Mouse (Mus musculus) retina, adult 2 months (tissue): Measurements from ENCODE around the gene Ppp1r3c.
"Not testable (repeated sequence)": the region's sequence is repeated elsewhere in the genome, so short reads cannot be mapped to it uniquely, and the experiment has no call there.

Experiments
- DNase-seq: peaks from one replicate; pipeline ENCODE4 v3.0.0-alpha.2; 2012; ENCODE audit warnings: low read depth, low spot score

Gene Ppp1r3c

DNA sequence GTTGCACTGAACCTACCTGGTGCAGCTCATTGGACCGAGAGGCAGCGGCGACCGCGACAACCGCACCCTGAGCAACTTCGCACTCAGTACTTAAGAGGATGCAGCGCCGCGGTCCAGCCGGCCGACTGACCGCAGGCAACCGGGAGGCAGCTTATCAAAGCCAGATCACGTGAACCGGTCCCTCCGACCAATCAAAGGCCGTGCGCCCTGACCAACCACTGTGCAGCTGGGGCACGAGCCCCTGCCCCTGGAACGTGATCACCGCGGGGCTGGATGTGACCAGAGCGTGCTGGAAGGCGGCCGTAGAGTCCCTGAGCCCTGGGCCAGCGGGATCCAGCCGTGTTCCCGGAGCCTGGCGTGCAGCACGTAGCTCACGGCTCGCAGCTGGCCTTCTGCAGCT lies at the start of gene Ppp1r3c:
TSS of gene Ppp1r3c (minus strand) at position 117 of the 400 bp plus-strand sequence.
- peak; percentile 76 for DNase-seq

DNA sequence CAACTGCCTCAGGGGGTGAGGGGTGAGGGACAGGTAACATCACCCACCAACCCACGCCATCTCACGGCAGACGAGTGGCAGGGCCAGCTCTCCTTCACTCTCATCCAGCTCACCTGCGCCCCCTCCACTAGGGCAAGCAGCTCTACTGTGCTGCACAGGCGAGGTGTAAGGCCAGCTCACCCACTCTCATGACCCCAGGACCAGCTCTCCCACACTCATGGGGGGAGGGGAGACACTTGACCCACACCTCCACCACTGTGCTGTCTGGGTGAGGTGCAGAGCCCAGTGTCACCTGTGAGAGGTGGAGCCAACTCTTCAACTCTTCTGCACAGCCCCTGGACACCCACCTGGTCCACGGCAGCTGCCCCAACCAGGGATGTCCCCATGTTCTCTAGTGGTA lies 46.7 kb upstream of the Ppp1r3c start:
- no peak for DNase-seq

GRCm38 (mm10) chr19:36782591-36782990 lies 46.1 kb upstream of the Ppp1r3c start:
- no peak for DNase-seq

GRCm38 (mm10) chr19:36781996-36782395 lies 45.5 kb upstream of the Ppp1r3c start:
- DNase-seq = no peak

GRCm38 (mm10) chr19:36780375-36780774 lies 43.9 kb upstream of the Ppp1r3c start:
- DNase-seq = no peak

- no peak for DNase-seq
These were observed 43.3 kb upstream of the Ppp1r3c start for GRCm38 (mm10) chr19:36779765-36780164.

DNA sequence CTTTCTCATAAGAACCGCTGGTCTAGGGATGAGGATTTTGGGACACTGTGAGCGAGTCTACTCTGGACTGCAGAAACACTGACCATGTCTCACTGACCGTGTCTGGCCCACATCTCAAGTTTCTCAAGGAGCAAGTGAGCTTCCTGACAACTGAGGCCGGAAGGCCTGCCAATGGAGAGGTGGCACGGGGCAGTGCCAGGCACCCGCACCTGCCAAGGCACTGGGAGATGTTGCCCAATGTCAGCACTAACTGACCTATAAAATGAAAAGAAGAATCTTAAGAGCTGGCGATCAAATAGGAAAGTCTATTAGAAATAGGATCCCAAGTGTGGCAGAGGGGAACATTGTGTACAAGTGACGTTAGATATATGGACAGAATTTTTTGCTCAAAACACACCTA lies 39.1 kb upstream of the Ppp1r3c start:
- no peak for DNase-seq

GRCm38 (mm10) chr19:36773716-36774459 lies 37.4 kb upstream of the Ppp1r3c start:
- DNase-seq = no peak

DNA sequence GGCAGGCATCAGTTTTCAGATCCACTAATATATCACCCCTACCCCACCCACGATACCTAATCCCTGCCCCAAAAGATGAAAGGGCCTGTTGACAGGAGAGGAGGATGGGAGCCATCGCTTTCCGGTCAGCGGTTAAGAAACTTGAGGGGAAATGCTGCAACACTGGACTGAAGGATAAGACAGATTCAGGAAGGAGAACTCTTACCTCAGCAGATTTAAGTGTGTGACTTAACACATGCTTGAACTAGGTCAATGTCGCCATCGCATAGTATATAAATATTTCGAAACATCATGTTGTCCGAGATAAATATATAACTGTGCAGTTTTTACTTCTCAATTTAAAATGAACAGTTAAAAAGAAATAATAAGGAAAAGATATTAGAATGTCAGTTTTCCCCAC lies 31.6 kb upstream of the Ppp1r3c start:
- DNase-seq = no peak

DNA sequence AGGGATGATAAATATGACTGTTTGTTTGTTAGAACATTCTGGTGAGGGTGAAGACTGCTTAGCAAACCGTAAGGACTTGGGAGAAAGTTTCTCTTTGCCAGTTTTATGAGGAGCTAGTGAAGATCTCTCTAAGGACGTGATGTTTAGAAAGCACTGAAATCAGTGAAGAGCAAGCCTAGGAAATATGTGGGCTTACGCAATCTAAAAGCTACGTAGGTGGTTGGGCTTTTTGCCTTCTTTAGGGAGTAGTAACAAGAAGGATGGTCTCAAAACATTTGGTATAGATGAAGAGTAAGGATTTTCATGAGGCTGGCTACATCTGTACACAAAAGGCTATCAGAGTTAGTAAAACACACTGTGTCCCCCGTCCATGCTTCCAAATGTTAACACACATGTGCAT lies 28.0 kb upstream of the Ppp1r3c start:
- no peak for DNase-seq

GRCm38 (mm10) chr19:36748996-36749395 lies 12.5 kb upstream of the Ppp1r3c start:
- no peak for DNase-seq

DNA sequence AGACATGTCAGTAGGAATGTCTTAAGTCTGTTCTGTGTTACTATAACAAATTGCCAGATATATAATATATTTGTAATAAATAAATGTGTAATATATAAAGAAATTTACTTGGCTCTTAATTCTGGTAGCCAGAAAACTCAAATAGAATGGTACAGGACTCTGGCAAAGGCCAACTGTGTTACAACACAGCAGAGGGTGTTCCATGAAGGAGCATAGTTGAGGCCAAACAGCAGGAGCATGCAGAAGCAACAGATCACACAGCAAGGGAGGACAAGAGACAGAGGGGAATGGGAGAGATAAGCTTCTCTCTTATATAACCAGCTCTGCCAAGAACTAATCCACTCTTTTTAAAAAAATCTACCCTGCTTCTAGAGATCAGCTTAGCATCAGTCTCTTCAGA lies 5.9 kb upstream of the Ppp1r3c start:
- peak; percentile 38 for DNase-seq

DNA sequence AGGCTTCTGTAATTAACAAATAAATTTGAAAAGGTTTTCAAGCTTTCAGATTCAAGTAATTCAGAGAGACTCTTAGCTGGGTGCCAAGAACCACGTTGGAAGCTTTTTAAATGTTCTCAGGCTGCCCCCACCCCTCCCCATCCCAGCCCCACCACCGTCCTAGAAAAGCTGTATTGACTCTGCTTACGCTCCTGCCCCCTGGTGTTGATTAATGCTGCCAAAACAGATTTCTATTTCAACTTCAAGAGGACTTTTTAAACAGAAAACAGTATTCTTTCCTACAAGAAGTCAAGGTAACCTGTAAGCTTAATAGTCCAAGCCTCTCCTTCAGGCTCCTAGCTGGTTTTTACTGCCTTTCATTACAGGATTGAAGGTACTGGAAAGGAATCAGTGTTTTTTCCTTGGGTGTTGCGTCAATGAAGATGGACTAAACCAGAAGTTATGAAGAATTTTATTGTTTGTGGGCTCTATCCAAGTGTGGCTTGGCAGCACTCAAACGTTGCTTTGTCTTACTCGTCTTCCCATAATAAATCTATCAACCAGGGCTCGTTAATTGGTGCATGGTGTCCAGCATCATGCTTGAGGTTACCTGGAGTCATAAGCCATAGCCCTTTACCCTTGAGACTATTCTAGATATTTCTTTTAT lies 3.2 kb upstream of the Ppp1r3c start:
- no peak for DNase-seq

GRCm38 (mm10) chr19:36738009-36738408 lies 1.6 kb upstream of the Ppp1r3c start:
- no peak for DNase-seq

DNA sequence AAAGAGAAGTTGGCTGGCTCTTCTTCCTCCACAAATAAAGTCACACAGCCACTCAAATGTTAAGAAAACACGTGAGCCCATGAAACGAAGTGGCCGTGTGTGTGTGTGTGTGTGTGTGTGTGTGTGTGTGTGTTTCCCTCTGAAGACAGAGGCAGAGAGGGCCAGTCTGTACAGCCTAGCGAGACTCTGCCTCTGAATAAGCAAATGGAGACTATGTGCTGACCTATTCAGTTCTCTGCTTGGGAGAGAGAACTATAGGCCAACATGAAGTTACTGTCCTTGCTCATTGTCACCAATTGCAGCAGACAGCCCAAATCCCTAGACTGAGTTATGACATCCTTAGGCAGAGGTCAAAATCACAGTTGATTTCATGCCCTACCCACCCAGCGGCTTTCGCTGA lies 634 bp upstream of the Ppp1r3c start:
- no peak for DNase-seq

GRCm38 (mm10) chr19:36734308-36735038 lies 2.0 kb downstream of the Ppp1r3c start:
- no peak for DNase-seq

DNA sequence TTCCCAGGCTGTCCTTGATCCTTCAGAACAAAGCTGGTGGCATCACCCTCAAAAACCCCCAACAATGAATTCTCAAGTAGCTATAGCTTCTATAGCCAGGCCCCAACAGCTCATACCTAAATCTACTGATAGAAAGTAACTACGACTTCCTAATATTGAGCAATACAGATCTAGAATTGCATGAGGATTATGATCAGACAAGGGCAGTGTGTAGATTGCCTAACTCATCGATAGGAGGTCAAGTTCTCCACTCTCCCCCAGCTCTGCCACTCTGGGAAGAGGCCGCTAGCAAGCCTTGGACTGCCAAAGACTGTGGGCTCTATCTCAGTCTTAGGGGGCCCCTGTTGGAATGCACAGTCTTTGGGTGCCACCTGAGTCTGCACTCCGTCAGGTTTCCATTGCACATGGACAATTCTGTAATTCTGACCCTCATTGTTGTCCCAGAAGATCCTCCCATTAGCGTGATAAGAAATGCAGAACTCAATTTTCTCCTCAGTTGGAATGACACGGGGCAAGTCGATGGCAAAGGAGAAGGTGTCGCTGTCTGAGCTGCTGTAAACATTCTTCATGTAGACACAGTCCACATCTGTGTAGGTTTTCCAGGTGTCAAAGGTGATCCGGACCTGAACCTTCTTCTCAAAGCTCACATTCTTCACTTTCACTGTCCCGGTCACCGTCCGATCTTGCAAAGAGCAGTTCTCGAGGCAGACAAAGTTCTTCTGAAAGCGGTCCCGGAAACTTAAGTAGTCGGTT lies 3.1 kb downstream of the Ppp1r3c start:
- no peak for DNase-seq

DNA sequence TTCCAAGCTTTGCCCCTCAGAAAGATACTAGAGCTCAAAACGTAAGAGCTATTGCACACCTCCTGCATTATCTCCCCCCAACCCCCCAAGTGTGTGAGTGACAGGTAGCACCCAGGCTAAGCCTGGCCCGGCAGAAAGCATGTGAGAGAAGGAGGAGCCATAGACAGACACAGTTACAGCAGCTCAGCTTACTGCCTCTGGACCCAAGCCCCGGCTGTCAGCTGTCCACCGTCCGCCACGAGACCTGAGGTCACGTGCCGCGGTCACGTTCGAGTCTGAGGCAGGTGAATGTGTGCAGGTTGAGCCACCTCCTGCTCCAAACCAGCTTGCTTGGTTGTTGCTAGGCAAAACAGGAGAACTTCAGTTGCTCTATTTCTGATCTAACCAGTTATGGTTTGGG lies 5.1 kb downstream of the Ppp1r3c start:
- no peak for DNase-seq

DNA sequence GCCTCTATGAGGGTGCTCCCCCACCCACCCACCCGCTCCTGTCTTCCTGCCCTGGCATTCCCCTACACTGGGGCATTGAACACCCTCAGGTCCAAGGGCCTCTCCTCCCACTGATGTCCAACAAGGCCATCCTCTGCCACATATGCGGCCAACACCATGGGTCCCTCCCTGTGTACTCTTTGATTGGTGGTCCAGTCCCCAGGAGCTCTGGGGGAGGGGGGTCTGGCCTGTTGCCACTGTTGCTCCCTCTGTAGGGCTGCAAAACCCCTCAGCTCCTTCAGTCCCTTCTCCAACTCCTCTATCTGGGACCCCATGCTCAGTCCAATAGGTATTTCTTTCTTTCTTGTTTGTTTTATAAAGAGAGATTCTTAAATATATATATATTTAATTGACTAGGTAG lies 6.0 kb downstream of the Ppp1r3c start:
- not testable (repeated sequence) for DNase-seq

DNA sequence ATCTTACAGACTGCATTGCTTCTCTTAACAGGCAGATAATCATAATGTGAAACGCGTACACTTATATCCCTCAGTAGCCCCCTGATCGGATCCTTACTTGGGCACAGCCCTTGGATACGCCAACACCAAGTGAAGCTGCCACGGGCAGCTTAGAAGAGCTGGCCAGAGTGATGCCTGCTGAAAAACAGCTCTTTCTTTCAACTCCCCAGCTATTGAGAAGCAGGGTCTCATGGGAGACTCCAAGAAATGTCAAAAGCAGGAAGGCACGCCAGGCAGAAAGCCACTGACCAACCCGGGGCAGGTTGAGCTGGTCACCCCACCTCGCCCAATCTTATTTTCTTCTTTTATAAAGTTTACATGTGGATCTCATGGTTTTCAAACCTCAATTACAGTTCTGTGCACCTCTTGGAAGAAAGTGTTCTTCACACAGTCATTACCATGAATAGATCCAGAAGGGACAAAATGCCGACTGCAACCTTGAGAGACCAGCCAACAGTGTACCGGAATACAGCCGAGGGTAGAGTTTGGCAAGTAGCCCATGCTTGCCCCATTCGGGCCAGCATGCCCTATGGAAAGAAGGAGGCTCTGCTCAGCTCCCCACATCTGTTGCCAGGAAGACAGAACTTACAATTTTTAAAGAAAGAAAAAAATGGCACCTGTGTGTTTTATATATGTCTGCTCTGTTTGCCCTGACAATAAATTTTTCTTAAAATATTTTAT lies 7.6 kb downstream of the Ppp1r3c start:
- DNase-seq = no peak

- DNase-seq = no peak
These were observed 11.5 kb downstream of the Ppp1r3c start for GRCm38 (mm10) chr19:36724970-36725369.
